Mouse (Mus musculus) thymus, postnatal 25 days (tissue): ENCODE measurements around the gene Iqsec1.
"Not testable (repeated sequence)": the region's sequence is repeated elsewhere in the genome, so short reads cannot be mapped to it uniquely, and the experiment has no call there.

ENCODE experiments used
- DNase-seq: peaks from one replicate; pipeline ENCODE4 v3.0.0; 2022

Iqsec1 gene

DNA sequence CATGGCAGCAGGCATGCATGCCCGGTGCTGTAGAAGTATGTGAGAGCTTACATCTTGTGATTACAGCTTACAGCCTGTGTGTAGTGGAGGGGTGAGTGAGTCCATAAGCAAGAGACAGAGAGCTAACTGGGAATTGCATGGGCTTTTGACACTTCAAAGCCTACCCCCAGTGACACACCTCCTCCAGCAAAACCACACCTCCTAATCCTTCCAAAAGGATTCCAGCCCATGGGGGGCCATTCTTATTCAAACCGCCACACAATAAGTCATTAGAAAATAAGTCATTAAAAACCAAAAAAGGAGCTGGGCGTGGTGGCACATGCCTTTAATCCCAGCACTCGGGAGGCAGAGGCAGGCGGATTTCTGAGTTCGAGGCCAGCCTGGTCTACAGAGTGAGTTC, 340.1 kb downstream of the Iqsec1 start:
- DNase-seq: no peak

DNA sequence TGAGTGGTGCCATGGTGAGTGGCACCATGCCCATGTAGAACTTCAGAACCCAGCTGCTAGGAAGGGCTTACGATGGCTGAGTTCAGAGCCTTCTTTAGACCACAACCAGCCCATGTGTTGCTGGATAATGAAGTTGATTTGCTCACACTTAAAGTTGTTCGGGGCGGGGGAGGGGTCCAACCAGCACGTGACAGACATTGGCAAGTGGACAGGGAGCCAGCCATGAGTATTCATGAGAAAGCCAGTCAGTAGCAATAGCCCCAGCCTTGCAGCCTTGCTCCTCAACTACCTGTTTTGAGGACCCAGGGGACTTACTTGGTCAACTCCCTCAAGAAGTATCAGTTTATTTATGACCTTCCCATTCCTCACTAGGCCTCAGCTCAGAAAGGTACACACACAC, 343.5 kb downstream of the Iqsec1 start:
- DNase-seq: no peak

DNA sequence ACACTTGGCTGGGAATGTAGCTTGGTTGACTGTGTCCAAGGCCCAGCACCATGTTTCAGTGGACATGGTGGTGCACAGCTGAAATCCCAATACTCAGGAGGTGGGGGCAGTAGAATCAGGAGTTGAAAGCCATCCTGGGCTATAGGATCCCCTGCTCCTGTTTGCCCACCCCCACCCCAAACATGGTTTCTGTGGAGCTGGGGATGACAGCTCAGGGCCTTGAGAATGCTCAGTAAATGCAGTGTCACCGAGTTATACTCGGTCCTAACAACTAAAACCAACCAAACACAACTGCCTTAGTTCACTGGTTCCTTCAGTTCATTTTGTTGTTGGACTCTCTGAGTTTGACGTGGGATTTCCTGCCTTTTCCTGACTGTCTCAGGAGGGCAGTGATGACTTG, 345.4 kb downstream of the Iqsec1 start:
- no peak for DNase-seq

DNA sequence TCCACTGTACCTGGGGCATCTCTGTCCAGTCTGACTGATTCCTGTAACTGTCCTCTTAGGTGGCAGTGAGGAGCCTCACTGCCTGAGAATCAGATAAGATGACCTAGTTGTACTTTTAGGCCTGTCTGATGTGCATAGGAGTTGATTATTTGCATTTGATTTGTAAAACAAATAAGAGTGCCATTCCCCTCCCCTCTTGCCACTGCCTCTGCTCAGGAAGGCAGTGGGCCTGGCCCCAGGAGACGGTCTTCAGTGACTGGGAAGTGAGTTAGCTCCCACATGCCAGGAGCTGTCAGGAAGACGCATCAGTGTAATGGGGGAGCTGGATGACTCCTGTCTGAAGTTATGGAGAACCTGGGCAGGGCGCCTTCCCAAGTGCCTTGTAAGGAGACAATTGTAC, 352.9 kb downstream of the Iqsec1 start:
- DNase-seq: no peak

DNA sequence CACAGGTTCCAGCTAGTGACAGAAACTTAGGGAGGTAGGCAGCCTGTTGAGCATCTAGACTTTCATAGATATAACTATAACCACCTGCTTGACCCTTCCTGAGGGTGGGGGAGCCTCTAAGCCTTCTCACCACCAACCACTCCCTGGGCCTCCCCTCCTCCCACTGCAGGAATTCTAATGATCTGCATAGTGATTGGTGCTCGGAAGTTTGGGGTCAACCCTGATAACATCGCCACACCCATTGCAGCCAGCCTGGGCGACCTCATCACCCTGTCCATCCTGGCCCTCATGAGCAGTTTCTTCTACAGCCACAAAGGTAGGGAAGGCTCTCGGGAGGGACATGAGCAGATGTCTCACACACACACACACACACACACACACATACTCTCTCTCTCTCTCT, 353.4 kb downstream of the Iqsec1 start:
- DNase-seq: no peak

DNA sequence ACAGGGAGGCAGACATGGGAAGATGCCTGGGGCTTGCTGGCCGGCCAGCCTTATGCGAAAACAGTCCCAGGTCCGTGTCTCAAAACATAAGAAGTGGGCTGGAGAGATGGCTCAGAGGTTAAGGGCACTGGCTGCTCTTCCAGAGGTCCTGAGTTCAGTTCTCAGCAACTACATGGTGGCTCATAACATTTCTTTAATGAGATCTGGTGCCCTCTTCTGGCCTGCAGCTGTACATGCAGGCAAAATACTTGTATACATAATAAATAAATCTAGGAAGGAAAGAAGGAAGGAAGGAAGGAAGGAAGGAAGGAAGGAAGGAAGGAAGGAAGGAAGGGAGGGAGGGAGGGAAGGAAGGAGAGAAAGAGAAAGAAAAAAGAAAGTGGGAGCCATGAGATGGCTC, 356.0 kb downstream of the Iqsec1 start:
- DNase-seq: not testable (repeated sequence)

DNA sequence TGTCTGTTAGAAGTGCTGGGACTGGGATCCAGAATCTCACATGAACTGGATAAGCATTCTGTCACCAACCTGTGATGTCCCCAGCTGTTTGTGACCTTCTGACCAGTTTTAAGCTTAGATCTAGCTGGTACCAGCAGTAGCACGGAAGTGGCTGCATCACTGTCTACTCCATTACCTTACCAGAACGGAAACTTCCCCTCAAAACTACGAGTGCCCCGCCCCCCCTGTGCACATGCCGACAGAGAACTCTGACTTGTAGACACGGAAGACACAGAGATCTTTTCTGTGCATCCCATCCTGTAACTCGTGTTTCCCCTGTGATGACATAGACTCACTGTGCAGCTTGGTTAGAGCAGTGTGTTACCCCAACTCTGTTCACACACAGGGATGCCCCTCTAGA, 358.1 kb downstream of the Iqsec1 start:
- no peak for DNase-seq

DNA sequence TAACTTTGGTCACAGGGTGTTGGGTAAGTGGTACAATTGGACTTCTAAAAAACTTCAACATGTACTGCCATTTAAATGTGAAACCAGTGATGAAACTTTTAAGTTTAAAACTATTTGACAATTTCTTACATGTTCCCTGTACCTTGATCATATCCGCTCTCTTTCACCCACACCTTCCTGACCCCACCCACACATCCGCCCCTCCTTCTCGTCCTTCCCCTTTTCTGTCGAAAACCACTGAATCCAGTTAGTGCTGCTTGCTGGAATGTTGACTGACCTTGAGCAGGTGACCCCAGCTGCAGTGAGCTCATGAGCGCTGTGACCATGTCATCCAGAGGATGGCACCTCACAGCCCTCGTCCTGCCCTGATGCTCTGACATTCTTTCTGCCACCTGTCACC, 359.0 kb downstream of the Iqsec1 start:
- peak; percentile 27 for DNase-seq

DNA sequence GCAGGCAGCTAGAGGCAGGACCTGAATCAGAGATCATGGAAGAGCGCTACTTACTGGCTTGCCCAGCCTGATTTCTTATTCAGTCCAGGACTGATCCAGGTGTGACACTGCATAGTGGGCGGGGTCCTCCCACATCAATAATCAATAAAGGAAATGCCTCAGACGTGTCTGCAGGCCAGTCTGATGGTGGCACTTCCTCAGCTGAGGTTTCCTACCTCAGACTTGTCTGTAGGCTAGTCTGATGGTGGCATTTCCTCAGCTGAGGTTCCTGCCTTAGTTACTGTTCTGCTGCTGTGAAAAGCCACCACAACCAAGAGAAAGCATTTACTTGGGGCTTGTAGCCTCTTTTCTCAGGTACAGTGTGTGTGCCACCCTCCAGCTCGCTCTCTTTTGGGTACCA, 360.9 kb downstream of the Iqsec1 start:
- DNase-seq: no peak

DNA sequence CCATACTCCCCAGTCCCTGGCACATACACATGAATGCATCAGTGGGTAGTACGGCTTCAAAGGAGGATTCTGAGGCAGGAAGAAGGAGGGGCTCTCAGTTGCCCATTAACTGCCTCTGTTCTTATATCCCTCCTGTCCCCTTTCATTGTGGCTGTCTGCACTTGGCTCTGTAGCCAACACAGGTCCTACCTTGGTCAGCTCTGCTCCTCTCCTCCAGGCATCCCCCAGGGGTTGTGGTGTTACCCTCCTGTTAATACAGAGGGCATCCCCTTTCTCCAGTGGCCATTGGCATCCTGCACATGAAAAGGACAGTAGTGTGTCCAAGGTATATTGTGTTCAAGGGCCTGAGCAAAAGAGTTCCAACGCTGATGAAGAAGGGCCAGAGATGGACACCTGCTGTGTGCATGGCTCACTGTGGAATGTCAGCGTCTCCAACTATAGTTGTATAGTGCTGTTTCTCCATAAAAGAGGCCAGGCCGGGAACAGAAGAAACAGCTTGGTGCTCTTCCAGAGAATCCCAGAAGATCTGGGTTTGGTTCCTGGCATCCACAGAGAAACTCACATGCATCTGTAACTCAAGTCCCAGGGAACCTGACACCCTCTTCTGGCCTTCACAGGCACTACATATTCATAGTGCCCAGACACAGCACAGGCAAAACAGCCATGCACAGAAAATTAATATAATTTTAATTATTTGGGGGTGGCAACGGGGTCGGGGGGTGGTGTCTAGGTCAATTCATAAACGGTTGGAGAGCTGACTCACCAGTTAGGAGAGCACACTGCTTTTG, 363.1 kb downstream of the Iqsec1 start:
- DNase-seq: no peak

DNA sequence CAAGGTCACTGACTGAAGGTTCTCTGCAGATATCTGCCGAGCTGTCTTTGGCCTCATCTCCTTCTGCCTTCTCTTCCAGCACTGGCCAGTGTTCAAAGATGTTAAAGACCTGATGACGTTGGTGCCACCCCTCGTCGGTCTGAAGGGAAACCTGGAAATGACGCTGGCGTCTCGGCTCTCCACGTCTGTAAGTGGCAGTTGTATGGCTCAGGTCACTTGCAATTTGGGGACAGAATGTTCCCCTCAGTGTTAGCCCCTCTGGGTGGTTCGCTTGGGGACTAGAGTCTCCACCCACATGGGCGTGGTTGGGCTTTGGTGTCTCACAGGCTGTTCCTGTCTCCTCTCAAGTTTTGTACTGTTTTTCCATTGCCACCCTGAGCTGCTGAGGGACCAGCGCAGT, 363.8 kb downstream of the Iqsec1 start:
- no peak for DNase-seq

DNA sequence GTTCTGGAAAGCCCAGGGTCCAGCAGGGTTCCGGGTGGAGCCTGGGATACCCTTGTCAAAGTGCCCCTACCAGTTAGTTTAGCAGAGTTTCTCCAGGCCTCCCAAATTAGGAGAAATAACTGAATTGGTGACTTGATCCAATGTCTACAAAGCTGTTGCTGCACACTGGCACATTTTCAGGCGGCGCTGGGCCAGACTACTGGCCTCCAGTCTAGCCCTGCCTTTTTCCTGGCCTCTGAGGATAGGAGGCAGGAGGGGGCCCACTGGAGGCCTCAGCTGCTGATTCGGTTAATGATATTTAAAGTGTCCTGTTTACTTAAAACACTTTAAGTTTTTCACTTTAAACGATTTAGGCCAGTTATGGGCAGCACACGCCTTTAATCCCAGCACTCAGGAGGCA, 364.3 kb downstream of the Iqsec1 start:
- no peak for DNase-seq

DNA sequence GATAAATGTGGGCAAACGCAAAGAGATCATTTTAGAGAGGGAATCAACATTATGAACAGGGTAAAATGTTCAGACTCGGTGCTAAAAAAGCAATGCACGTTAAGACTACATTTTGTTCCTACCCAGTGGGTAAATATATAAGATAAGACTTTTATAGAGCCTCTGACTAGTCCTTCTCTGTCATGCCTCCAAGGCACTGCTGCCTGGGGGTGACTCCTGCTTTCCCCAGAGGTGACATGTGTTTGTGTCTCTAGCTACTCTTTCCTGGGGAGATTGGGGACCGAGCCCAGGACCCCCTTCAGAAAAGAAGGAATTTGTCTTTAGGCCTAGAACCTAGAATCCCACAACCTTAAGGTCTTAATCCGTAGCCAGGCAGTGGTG, 365.0 kb downstream of the Iqsec1 start:
- no peak for DNase-seq

DNA sequence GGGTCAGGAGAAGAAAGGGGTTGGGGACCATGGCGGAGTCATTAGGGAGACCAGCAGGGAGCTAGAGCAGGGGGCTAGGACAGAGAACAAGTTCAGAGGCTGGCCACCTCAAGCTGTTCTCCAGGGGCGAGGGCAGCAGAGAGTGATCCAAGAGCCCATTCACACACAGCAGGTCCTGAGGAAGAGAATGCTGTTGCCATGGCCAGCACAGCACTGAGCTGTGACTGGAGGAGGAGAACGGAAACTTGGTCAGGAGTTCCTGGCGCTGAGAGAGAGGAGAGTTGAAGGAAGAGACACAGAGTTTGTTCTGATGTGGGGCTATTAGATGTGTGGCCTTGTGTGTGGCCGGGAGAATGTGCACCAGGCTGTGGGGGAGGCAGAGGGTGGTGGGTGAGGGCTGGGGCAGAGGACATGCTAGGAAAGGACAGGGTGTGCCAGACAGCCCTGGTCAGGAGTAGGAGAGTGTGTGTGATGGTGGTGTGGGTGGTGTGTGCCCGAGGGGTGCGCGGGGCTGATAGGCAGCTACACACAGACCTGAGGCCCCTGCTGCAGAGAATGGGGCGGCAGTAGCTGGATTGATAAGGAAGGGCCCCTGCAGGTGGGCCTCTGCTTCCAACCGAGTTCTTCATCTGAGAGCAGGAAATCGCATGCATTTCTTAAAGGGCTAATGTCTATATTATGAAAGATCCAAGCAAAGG, 365.6 kb downstream of the Iqsec1 start:
- DNase-seq: peak; percentile 19

DNA sequence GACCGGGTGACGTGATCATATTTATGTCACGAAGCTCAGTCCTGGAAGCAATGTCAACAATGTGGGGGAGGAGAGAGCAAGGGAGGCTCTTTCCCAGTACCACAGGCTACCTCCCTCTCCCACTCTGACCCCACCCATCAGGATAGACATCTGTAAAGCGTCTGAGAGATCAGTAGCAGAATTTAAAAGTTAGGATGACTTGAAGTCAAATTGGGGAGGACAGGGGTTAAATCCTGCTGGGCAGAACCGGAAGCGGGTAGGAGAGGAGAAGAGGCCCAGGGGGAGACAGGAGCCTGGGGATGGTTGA, 366.9 kb downstream of the Iqsec1 start:
- no peak for DNase-seq

DNA sequence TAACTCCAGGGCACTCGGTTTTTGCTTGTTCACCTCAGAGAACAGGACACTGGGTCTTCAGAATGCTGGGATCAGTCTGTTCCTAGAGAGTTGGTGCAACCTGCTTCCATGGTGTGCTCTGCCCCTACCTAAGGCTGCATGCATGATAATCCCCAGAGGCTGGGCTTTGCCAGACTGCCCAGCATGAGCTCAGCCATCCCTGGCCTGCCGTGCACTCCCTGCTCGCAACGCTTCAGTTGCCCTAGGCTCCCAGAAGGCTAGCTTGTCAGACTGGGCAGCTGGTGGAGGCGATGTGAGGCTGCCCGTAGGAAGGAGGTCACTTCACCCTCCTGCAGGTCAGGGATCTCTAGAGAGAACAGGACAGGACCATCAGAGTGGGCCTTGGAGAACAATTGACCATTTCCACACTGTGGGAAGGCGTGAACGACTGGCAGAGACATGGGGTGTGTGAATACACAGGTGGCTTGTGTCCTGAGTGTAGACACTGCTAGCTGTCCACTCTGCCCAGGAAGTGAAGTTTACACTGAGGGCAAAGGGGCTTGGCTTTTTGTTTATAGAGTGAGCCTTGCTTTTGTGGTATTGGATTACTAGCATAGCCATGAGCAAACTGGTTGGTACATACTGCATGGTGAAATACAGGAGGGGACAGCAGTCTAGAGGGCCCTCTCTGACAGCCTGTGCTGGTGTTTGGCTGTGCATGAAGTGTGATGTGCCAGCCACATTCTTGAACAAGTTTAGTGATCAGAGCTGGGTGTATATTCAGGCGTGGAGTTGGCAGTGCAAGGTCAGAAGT, 367.5 kb downstream of the Iqsec1 start:
- DNase-seq: no peak

DNA sequence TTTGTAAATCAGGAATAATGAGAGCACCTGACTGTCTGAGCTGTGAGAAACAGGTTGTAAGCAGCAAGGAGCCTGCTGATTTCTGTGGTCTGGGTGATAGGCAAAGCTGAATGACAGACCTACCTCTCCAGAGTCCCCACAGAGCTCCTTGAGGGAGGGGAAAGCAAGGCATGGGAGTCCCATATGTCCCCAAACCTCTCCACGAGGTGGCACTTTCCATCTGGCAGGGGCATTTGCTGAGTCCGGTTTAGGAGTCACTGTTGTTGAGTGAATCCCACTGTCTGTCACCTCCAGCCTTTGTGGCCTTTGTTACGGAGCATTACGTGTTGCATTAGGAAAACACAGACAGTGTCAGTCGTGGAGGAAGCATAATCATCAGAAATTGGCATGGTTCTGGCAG, 368.5 kb downstream of the Iqsec1 start:
- no peak for DNase-seq

DNA sequence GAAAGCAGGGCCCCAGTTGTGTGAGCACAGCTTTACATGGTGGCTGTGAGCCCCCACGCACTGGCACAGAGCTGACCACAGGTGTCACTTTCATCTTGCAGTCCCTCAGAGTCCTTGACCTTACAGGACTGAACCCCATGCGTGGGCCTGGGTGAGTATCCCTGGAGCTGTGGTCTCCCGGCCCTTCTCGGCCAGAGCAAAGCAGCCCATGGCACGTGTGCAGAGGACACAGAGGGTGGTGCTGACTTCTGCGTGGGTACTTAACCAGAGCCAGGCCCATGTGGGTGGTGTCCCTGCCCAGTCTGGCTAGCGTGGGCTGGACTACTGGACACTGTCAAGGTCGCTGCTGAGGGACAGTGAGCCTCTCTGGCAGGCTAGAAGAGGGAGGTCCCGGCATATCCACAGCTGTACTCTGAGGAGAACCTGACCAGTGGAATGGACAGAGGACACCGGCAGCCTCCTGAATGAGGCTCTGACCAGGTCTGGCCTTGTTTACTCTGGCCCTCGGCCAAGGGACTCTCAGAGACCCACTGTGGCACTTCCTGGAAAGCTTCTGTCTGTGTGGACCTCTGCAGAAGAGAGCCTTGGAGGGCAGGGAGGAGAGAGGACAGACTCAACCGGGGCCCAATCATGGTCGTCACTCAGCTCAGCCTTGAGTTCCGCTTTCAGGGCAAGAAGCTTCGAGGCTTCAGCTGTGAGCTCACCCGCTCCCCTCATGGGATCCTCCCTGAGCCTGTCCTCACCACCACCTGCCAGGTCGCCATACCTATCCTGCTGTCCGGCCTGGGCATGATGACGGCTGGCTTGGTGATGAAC, 369.5 kb downstream of the Iqsec1 start:
- peak; percentile 39 for DNase-seq

DNA sequence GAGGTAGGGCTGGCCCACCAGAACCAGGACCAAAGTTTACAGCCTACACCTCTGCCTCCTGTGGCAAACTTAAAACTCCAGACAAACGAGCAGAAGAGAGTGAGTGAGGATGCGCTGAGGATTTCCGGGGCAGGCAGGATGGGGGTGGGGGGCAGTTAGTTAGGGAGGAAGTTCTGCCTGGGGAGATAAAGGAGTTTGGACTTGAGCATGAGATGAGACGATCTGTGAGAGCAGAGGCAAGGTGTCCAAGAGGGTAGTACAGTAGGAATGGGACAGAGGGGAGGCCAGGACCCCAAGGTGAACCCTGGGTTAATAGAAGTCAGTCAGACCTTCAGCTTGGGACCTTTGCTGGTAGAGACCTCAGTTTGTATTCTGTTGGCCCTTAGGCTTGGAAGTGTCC, 370.2 kb downstream of the Iqsec1 start:
- DNase-seq: peak; percentile 77

DNA sequence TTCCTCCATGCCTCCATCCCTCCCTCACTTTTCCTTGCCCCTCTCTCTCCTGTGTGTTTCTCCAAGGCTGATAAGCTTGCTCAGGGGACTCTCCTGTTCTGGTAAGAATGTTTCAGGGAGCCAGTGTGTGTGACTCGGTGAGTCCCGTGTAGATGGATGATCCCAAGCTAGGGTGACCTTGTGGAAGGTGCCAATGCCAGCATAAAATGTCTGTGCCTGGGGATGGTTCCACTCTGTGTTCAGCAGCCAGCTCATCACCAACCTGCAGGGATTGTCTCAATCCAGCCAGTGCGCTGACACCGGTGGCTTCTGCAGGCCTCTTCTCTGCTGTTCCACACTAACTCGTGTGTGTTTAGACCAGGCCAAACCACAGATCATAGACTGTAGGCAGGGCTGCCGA, 372.0 kb downstream of the Iqsec1 start:
- no peak for DNase-seq

DNA sequence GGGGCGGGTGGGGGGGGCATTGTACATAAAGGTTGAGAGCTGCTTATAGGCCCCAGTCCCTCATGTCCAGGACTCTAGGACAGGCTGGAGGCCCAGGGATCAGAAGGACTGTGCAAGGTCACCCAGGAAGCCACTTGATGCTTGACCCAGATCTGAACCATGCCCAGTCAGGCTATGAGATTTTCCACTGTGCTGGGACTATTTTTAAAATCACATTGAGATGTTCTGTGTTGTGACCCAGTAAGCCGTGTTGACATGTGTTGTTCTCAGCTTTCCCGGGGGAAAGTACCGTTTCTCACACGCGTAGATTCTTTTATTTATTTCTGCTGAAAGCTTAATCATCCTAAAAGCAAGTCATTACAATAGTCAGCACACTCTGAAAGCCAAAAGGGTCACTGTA, 372.5 kb downstream of the Iqsec1 start:
- DNase-seq: no peak

DNA sequence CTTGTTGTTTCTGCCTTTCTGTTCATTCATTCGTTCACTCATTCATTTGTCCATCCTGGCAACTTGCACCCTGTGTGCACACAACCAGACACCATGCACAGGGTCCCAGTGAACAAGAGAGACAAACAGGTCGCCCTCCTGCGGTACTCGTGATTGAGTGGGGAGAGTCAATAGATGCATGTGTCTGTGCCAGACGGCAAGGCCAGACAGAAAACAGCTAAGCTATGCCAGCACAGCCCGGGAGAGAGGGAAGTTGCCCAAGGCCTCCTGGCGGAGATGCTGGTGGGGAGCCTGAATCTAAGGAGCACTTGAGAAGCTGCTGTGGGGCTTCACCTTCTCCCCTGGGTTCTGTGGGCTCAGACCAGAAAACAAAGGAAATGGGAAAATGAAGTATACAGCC, 373.1 kb downstream of the Iqsec1 start:
- no peak for DNase-seq

DNA sequence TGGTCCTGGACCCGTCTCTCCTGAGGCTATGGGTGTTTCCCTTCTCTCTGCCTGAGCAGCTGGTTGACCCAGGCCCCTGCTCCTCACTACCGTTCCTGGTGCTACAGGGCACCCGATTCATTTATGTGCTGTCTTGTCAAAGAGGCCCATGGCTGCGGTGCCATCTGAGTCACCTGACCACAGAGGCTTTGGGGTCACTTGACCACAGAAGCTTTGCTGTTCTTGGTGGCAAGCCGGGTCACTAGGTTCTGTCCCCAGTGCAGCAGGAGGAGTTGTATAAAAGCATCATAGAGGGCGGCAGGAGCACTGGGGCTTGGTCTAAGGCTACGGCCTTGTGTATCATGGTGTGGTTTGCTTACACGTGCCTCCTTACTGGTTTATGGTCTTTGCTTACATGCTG, 375.2 kb downstream of the Iqsec1 start:
- DNase-seq: no peak
